Mouse (Mus musculus) lung, embryonic 14.5 days (tissue): ENCODE measurements around the gene Cdh13. TPM values are rescaled to one million over a fixed set of nuclear protein-coding genes. Genes with fewer than 3 reads are reported as not detected.

Experiments used
- ATAC-seq: fragments of 200-750 bp; cut with Nextera tagmentation; 2 replicates; pipeline ENCODE4 v1.8.0; 2017; ENCODE audit warnings: mild to moderate bottlenecking, moderate TSS enrichment, moderate library complexity; ENCODE audit not compliant: insufficient read depth
- DNase-seq: peaks from one replicate; pipeline ENCODE4 v3.0.0-alpha.2; 2015
- H3K27ac ChIP-seq: fragments of 300-500 bp; sonication (generic); 2 replicates; pipeline ENCODE4 v1.5.1; 2014; ENCODE audit warnings: low read depth, mild to moderate bottlenecking, moderate library complexity
- H3K27me3 ChIP-seq: fragments of 300-500 bp; sonication (generic); 2 replicates; pipeline ENCODE4 v1.6.1; 2014; ENCODE audit warnings: low read length, control low read depth; ENCODE audit not compliant: insufficient read depth
- H3K36me3 ChIP-seq: fragments of 300-500 bp; sonication (generic); 2 replicates; pipeline ENCODE4 v1.6.1; 2014; ENCODE audit warnings: control low read depth; ENCODE audit not compliant: insufficient read depth
- H3K4me1 ChIP-seq: fragments of 300-500 bp; sonication (generic); 2 replicates; pipeline ENCODE4 v1.6.1; 2014; ENCODE audit warnings: antibody characterized with exemption, control low read depth; ENCODE audit not compliant: insufficient read depth
- H3K4me2 ChIP-seq: fragments of 300-500 bp; sonication (generic); 2 replicates; pipeline ENCODE4 v1.6.1; 2014; ENCODE audit warnings: mild to moderate bottlenecking
- H3K4me3 ChIP-seq: fragments of 300-500 bp; sonication (generic); 2 replicates; pipeline ENCODE4 v1.5.1; 2014; ENCODE audit warnings: low read depth, low read length
- H3K9ac ChIP-seq: fragments of 300-500 bp; sonication (generic); 2 replicates; pipeline ENCODE4 v1.6.1; 2014
- H3K9me3 ChIP-seq: fragments of 300-500 bp; sonication (generic); 2 replicates; pipeline ENCODE4 v1.6.1; 2016; ENCODE audit warnings: low read depth, low read length, control low read depth
- CTCF ChIP-seq: IDR thresholded peaks from 2 replicates; pipeline ENCODE4 v1.5.1; 2016; ENCODE audit warnings: antibody characterized with exemption, low read depth
- WGBS: fragments of 180-500 bp; shearing (Covaris S2); extraction: QIAGEN DNeasy Blood & Tissue Kit; methylation state at CpG from one replicate; pipeline ENCODE4 v1.1.7; 2014; 5-methylcytosine and 5-hydroxymethylcytosine counted together
- polyA plus RNA-seq: library from polyadenylated mRNA; unstranded; fragments of >200 nt; fragmentation: Nextera tagmentation; extraction: Ambion mirVana; gene quantifications from 2 replicates; pipeline ENCODE4 v1.2.1, GENCODE M21; 2014

Gene Cdh13
- polyA plus RNA-seq, 1 experiment from 2014 or later = 1.2 TPM

GRCm38 (mm10) chr8:118983724-118984123, 700.2 kb downstream of the Cdh13 start:
- TF ChIP-seq CTCF = no peak
- Histone ChIP-seq H3K27me3 (no peaks in the 10 kb centered on the region), H3K9me3 (no peaks in the 10 kb centered on the region), H3K36me3 (no peaks in the 10 kb centered on the region), H3K27ac (no peak overlapping the region), H3K4me2 (no peak overlapping the region), H3K9ac (no peak overlapping the region), H3K4me1 (no peaks in the 10 kb centered on the region), H3K4me3 (no peak overlapping the region)
- no peak for ATAC-seq
- WGBS = 68% methylated on average over 2 of the region's 2 CpGs
- DNase-seq = no peak

GRCm38 (mm10) chr8:118986796-118987195, 703.3 kb downstream of the Cdh13 start:
- WGBS = 71% methylated on average over 1 of the region's 1 CpGs
- Histone ChIP-seq H3K27ac (no peak overlapping the region), H3K4me2 (no peak overlapping the region)

DNA sequence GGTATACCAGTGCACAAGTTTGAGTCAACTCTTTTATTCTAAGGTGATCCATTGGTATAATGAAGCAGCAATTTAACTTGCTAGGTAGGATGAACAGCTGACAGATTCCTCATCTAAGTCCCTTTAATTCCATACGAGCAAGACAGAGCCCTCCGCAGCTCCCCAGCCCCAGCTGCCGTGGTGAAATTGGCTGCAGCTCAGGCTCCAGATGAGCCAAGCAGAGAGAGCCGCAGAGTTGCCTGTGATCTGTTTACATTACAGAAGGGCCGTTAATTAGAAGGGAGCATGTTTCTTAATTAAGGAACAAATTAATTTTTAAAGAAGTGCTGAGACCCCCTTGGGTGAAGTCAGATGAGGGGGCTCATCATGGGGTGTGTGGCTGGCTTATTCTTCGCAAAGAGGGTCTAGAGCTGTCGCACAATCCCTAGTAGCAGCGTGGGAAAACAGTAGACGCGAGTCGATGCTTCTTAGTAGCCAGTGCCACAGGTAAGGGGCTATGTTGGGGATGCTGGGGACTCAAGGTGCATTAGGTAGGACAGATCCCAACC, 712.2 kb downstream of the Cdh13 start:
- Histone ChIP-seq H3K36me3 (no peaks in the 10 kb centered on the region), H3K9me3 (no peaks in the 10 kb centered on the region), H3K4me2 (no peak overlapping the region), H3K27ac (no peak overlapping the region), H3K4me3 (no peak overlapping the region), H3K27me3 (no peaks in the 10 kb centered on the region), H3K4me1 (no peaks in the 10 kb centered on the region), H3K9ac (no peak overlapping the region)
- TF ChIP-seq CTCF = no peak
- ATAC-seq (no peak), DNase-seq (no peak)
- WGBS = 69% methylated on average over 11 of the region's 11 CpGs

More at GRCm38 (mm10) chr8:118986796-118987195, 703.3 kb downstream of the Cdh13 start:
- Histone ChIP-seq H3K27me3 (no peaks in the 10 kb centered on the region), H3K4me1 (no peaks in the 10 kb centered on the region), H3K9me3 (no peaks in the 10 kb centered on the region), H3K9ac (no peak overlapping the region), H3K4me3 (no peak overlapping the region), H3K36me3 (no peaks in the 10 kb centered on the region)
- TF ChIP-seq CTCF = no peak
- DNase-seq (no peak), ATAC-seq (no peak)

- H3K9ac ChIP-seq = no peak overlapping the region
- no peaks in the 10 kb centered on the region for H3K36me3 ChIP-seq
- TF ChIP-seq CTCF = no peak
- H3K27me3 ChIP-seq = no peaks in the 10 kb centered on the region
- no peak overlapping the region for H3K4me2 ChIP-seq
- H3K9me3 ChIP-seq = no peaks in the 10 kb centered on the region
- no peak for DNase-seq
- no peak overlapping the region for H3K4me3 ChIP-seq
- no peaks in the 10 kb centered on the region for H3K4me1 ChIP-seq
- no peak for ATAC-seq
- 68% methylated on average over 1 of the region's 1 CpGs for WGBS
- H3K27ac ChIP-seq = no peak overlapping the region
These were observed 717.1 kb downstream of the Cdh13 start for GRCm38 (mm10) chr8:119000595-119000994.

DNA sequence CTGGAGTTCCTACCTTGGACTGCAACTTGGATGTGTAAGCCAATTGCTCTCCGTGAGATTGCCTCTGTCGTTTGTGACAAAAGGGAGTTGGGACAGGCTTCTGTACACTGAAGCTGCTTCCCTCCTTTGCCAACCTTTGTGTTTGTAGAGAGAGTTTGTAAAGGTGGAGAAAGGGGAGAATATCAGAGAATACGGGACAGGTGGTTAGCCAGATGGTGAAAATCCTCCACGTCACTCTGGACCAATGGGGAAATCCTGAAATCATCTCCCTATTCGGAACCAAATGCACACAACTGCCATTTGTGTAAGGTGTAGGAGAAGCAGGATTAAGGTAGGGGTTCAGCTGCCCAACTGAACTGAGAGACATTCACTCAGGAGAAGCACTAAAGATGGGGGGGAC, 721.3 kb downstream of the Cdh13 start:
- H3K36me3 ChIP-seq = no peaks in the 10 kb centered on the region
- DNase-seq = no peak
- H3K27ac ChIP-seq = no peak overlapping the region
- ATAC-seq = no peak
- WGBS = 86% methylated on average over 5 of the region's 5 CpGs
- TF ChIP-seq CTCF = no peak
- H3K4me3 ChIP-seq = no peak overlapping the region
- H3K4me1 ChIP-seq = no peaks in the 10 kb centered on the region
- H3K9ac ChIP-seq = no peak overlapping the region
- H3K27me3 ChIP-seq = no peaks in the 10 kb centered on the region
- no peak overlapping the region for H3K4me2 ChIP-seq
- no peaks in the 10 kb centered on the region for H3K9me3 ChIP-seq

GRCm38 (mm10) chr8:119018675-119019074, 735.1 kb downstream of the Cdh13 start:
- 63% methylated on average over 6 of the region's 6 CpGs for WGBS
- Histone ChIP-seq H3K9me3 (no peaks in the 10 kb centered on the region), H3K36me3 (no peaks in the 10 kb centered on the region), H3K4me1 (no peaks in the 10 kb centered on the region), H3K4me2 (no peak overlapping the region), H3K27me3 (no peaks in the 10 kb centered on the region), H3K9ac (no peak overlapping the region), H3K27ac (no peak overlapping the region), H3K4me3 (no peak overlapping the region)
- no peak for TF ChIP-seq CTCF
- no peak for DNase-seq
- ATAC-seq = no peak

- Histone ChIP-seq H3K4me1 (no peaks in the 10 kb centered on the region), H3K9ac (no peak overlapping the region), H3K4me2 (no peak overlapping the region), H3K36me3 (no peaks in the 10 kb centered on the region), H3K4me3 (no peak overlapping the region), H3K9me3 (no peaks in the 10 kb centered on the region), H3K27me3 (no peaks in the 10 kb centered on the region), H3K27ac (no peak overlapping the region)
- no peak for TF ChIP-seq CTCF
- WGBS = 73% methylated on average over 11 of the region's 11 CpGs
- no peak for ATAC-seq
- no peak for DNase-seq
These were observed 737.2 kb downstream of the Cdh13 start for GRCm38 (mm10) chr8:119020781-119021180.

GRCm38 (mm10) chr8:119021478-119021877, 737.9 kb downstream of the Cdh13 start:
- no peak overlapping the region for H3K4me2 ChIP-seq
- H3K9ac ChIP-seq = no peak overlapping the region
- H3K27me3 ChIP-seq = no peaks in the 10 kb centered on the region
- DNase-seq = no peak
- H3K36me3 ChIP-seq = no peaks in the 10 kb centered on the region
- ATAC-seq = no peak
- H3K27ac ChIP-seq = no peak overlapping the region
- no peak for TF ChIP-seq CTCF
- no peaks in the 10 kb centered on the region for H3K9me3 ChIP-seq
- H3K4me1 ChIP-seq = no peaks in the 10 kb centered on the region
- no peak overlapping the region for H3K4me3 ChIP-seq
- WGBS = 84% methylated on average over 11 of the region's 11 CpGs
